Mouse (Mus musculus): ENCODE results near the gene Kcnk7. TPM values are rescaled to one million over a fixed set of nuclear protein-coding genes. Genes with fewer than 3 reads are reported as not detected.

Gene Kcnk7
- total and polyA plus RNA-seq, 2 experiments from 2014 or later, result 0.30 TPM; not detected in 1

GRCm38 (mm10) chr19:5687738-5688137, 16.4 kb upstream of the Kcnk7 start:
- ATAC-seq (ENCODE audit: insufficient read depth, low read depth) (no peak), DNase-seq (ENCODE audit: low spot score) (no peak)
- H3K9ac ChIP-seq (replicated peaks; ENCODE audit: low read depth, low read length), result peak overlapping the region; percentile 75
- H3K27ac ChIP-seq (ENCODE audit: low read depth), result peak overlapping the region; percentile 94; the same call in 1 of the 2 replicates
- peaks cover 10% of the 10 kb centered on the region for H3K4me1 ChIP-seq (ENCODE audit: control insufficient read depth, insufficient read depth)
- no peaks in the 10 kb centered on the region for H3K9me3 ChIP-seq (replicated peaks; ENCODE audit: control insufficient read depth, low read length)
- 17% methylated on average over 9 of the region's 9 CpGs for WGBS
- peaks cover 46% of the 10 kb centered on the region for H3K36me3 ChIP-seq (replicated peaks; ENCODE audit: control insufficient read depth, insufficient read depth, low read length)
- TF ChIP-seq EP300 (IDR thresholded peaks at IDR 0.05; ENCODE audit: low read depth) (no peak), CTCF (IDR thresholded peaks at IDR 0.05; ENCODE audit: low read depth) (no peak)
- peak overlapping the region; percentile 95 for H3K4me2 ChIP-seq (ENCODE audit: low read depth, low read length)
- H3K4me3 ChIP-seq (ENCODE audit: low read depth, low read length), result peak overlapping the region; percentile 82
- no peaks in the 10 kb centered on the region for H3K27me3 ChIP-seq (ENCODE audit: control insufficient read depth, insufficient read depth, low read length)

GRCm38 (mm10) chr19:5688200-5689087, 15.7 kb upstream of the Kcnk7 start, which contains the start of the genes Map3k11 and Pcnx3:
Map3k11 (plus strand) TSS chr19:5688742.
Pcnx3 (minus strand) TSS chr19:5688908.
- Histone ChIP-seq H3K9ac (replicated peaks; ENCODE audit: low read depth, low read length) (peak within 1 kb of the TSS; percentile 77), H3K4me2 (ENCODE audit: low read depth, low read length) (peak within 1 kb of the TSS; percentile 95), H3K4me3 (ENCODE audit: low read depth, low read length) (peak within 1 kb of the TSS; percentile 82), H3K9me3 (replicated peaks; ENCODE audit: control insufficient read depth, low read length) (no peaks in the 10 kb centered on the region), H3K36me3 (replicated peaks; ENCODE audit: control insufficient read depth, insufficient read depth, low read length) (peaks cover 44% of the 10 kb centered on the region), H3K27me3 (ENCODE audit: control insufficient read depth, insufficient read depth, low read length) (no peaks in the 10 kb centered on the region), H3K4me1 (ENCODE audit: control insufficient read depth, insufficient read depth) (peaks cover 13% of the 10 kb centered on the region), H3K27ac (ENCODE audit: low read depth) (peak within 1 kb of the TSS; percentile 94)
- WGBS, result under 1% methylated on average over 69 of the region's 69 CpGs
- peak; percentile 89 for ATAC-seq (ENCODE audit: insufficient read depth, low read depth)
- TF ChIP-seq CTCF (IDR thresholded peaks at IDR 0.05; ENCODE audit: low read depth), result no peak; the same call in 1 of the 2 replicates
- no peak; the same call in 1 of the 2 replicates for TF ChIP-seq EP300 (IDR thresholded peaks at IDR 0.05; ENCODE audit: low read depth)
- peak; percentile 100 for DNase-seq (ENCODE audit: low spot score)

GRCm38 (mm10) chr19:5689088-5689428, 15.1 kb upstream of the Kcnk7 start:
- H3K27ac ChIP-seq (ENCODE audit: low read depth), result peak overlapping the region; percentile 94
- peak overlapping the region; percentile 82 for H3K4me3 ChIP-seq (ENCODE audit: low read depth, low read length)
- peak overlapping the region; percentile 77 for H3K9ac ChIP-seq (replicated peaks; ENCODE audit: low read depth, low read length)
- no peak for DNase-seq (ENCODE audit: low spot score)
- no peaks in the 10 kb centered on the region for H3K9me3 ChIP-seq (replicated peaks; ENCODE audit: control insufficient read depth, low read length)
- peaks cover 44% of the 10 kb centered on the region for H3K36me3 ChIP-seq (replicated peaks; ENCODE audit: control insufficient read depth, insufficient read depth, low read length)
- ATAC-seq (ENCODE audit: insufficient read depth, low read depth), result no peak
- peaks cover 18% of the 10 kb centered on the region for H3K4me1 ChIP-seq (ENCODE audit: control insufficient read depth, insufficient read depth)
- H3K27me3 ChIP-seq (ENCODE audit: control insufficient read depth, insufficient read depth, low read length), result no peaks in the 10 kb centered on the region
- H3K4me2 ChIP-seq (ENCODE audit: low read depth, low read length), result peak overlapping the region; percentile 95
- TF ChIP-seq EP300 (IDR thresholded peaks at IDR 0.05; ENCODE audit: low read depth) (no peak), CTCF (IDR thresholded peaks at IDR 0.05; ENCODE audit: low read depth) (no peak)
- WGBS, result under 1% methylated on average over 7 of the region's 7 CpGs

- TF ChIP-seq EP300 (IDR thresholded peaks at IDR 0.05; ENCODE audit: low read depth) (0 out of 2 replicates have a peak, but pooled peaks have one; percentile 49), CTCF (IDR thresholded peaks at IDR 0.05; ENCODE audit: low read depth) (peak; percentile 6; the same call in 1 of the 2 replicates)
- Histone ChIP-seq H3K4me1 (ENCODE audit: control insufficient read depth, insufficient read depth) (peaks cover 18% of the 10 kb centered on the region), H3K4me2 (ENCODE audit: low read depth, low read length) (peak overlapping the region; percentile 95), H3K4me3 (ENCODE audit: low read depth, low read length) (peak overlapping the region; percentile 82), H3K9ac (replicated peaks; ENCODE audit: low read depth, low read length) (peak overlapping the region; percentile 77), H3K27me3 (ENCODE audit: control insufficient read depth, insufficient read depth, low read length) (no peaks in the 10 kb centered on the region), H3K27ac (ENCODE audit: low read depth) (peak overlapping the region; percentile 94), H3K36me3 (replicated peaks; ENCODE audit: control insufficient read depth, insufficient read depth, low read length) (peaks cover 44% of the 10 kb centered on the region), H3K9me3 (replicated peaks; ENCODE audit: control insufficient read depth, low read length) (no peaks in the 10 kb centered on the region)
- WGBS, result 4% methylated on average over 42 of the region's 42 CpGs
- ATAC-seq (ENCODE audit: insufficient read depth, low read depth) (peak; percentile 60), DNase-seq (ENCODE audit: low spot score) (peak; percentile 94)
Observed at GRCm38 (mm10) chr19:5689565-5690342, 14.4 kb upstream of the Kcnk7 start.

GRCm38 (mm10) chr19:5690343-5690735, 13.8 kb upstream of the Kcnk7 start:
- TF ChIP-seq CTCF (IDR thresholded peaks at IDR 0.05; ENCODE audit: low read depth), result no peak
- TF ChIP-seq EP300 (IDR thresholded peaks at IDR 0.05; ENCODE audit: low read depth), result no peak
- Histone ChIP-seq H3K27ac (ENCODE audit: low read depth) (peak overlapping the region; percentile 94), H3K4me1 (ENCODE audit: control insufficient read depth, insufficient read depth) (peaks cover 18% of the 10 kb centered on the region), H3K4me3 (ENCODE audit: low read depth, low read length) (peak overlapping the region; percentile 82), H3K9me3 (replicated peaks; ENCODE audit: control insufficient read depth, low read length) (no peaks in the 10 kb centered on the region), H3K36me3 (replicated peaks; ENCODE audit: control insufficient read depth, insufficient read depth, low read length) (peaks cover 44% of the 10 kb centered on the region), H3K4me2 (ENCODE audit: low read depth, low read length) (peak overlapping the region; percentile 95), H3K27me3 (ENCODE audit: control insufficient read depth, insufficient read depth, low read length) (no peaks in the 10 kb centered on the region), H3K9ac (replicated peaks; ENCODE audit: low read depth, low read length) (peak overlapping the region; percentile 77)
- 36% methylated on average over 15 of the region's 15 CpGs for WGBS
- ATAC-seq (ENCODE audit: insufficient read depth, low read depth), result no peak
- DNase-seq (ENCODE audit: low spot score), result no peak
